Mouse (Mus musculus): ENCODE results near the gene Acvrl1.
"Not testable (repeated sequence)": the region's sequence is repeated elsewhere in the genome, so short reads cannot be mapped to it uniquely, and the experiment has no call there.

Gene Acvrl1

DNA sequence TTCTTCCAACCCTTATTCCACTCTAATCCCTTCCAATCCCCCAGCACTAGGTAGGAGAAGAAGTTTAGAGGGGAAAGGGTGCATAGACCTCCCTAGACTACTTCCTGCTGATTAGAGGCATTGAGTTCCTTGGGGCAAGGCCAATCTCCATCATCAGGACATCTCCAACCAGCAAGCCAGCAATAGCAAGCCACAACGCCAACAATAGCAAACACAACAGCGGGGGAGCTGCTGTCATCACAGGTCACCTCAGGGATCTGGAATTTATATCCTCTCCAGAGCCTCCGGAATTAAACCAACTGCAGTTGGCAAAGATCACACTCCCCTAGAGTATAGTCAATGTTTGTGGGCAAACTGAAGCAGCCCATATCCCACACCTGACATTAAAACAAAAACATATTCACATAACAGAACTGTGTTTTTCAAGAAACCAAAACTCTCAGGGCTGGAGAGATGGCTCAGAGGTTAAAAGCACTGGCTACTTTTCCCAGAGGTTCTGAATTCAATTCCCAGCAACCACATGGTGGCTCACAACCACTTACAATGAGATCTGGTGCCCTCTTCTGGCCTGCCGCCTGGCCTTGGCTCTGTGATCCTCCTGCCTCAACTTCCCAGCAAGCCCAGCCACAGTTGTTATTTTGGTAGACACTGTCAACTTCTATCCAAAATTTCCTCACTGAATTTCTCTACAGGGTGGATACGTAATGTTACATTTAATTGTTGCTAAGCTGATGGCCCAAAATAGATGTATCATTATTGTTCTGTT, 20.2 kb upstream of the Acvrl1 start:
- in situ Hi-C loops (cut with MboI), result no loop called here

DNA sequence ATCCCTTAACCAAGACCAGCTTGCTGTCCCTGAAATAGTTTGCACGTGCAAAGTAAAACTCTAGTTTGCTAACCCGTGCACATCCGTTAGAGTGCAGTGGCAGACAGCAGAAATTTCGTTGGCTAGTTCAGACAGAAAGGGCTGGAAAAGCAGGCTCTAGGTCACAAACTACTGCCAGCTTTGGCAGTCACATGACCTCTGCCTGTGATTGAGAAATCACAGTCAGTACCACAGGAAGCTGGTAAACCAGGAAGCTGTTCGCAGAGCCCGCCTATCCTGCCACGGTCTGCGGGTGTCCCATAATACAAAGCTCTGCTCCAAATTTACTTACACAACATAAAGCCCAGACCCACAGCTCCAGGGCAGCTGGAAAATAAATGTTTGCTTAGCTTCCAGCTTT, 15.1 kb upstream of the Acvrl1 start:
- in situ Hi-C loops (cut with MboI), result no loop called here

- in situ Hi-C loops (cut with MboI), result not testable (repeated sequence)
These were observed 14.5 kb upstream of the Acvrl1 start for GRCm38 (mm10) chr15:101113778-101114177.

DNA sequence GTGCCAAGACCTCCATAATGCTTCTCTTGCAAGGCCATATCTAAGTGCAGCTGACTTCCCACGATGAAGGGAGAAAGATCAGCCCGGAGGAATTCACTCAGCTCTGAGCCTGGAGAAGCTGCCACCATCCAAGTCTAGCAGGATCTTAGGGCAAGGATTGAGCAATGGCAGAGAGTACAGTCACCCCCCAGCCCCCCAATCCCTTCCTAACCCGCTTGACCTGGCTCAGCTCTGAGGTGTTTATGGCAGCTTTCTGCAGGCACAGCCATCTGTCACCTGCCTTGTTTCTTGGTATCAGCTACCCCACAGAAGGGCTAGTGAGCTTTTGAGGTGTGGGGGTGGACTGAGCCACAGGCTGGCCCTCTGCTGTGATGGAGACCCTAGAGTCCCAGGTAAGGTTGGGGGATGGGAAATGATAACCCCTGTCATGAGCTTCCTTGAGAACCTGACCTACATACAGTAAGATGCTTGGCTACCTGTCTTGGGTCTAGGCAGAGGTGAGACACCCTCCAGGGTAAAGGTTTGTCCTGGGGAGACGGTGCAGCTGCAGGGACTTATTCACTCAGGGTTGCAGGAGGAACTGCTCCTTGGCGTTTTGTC, 12.7 kb upstream of the Acvrl1 start, which contains the start of gene Ankrd33:
Gene Ankrd33 (plus strand): TSS at position 245 of the 600 bp plus-strand sequence.
- in situ Hi-C loops (cut with MboI), result no loop called here

DNA sequence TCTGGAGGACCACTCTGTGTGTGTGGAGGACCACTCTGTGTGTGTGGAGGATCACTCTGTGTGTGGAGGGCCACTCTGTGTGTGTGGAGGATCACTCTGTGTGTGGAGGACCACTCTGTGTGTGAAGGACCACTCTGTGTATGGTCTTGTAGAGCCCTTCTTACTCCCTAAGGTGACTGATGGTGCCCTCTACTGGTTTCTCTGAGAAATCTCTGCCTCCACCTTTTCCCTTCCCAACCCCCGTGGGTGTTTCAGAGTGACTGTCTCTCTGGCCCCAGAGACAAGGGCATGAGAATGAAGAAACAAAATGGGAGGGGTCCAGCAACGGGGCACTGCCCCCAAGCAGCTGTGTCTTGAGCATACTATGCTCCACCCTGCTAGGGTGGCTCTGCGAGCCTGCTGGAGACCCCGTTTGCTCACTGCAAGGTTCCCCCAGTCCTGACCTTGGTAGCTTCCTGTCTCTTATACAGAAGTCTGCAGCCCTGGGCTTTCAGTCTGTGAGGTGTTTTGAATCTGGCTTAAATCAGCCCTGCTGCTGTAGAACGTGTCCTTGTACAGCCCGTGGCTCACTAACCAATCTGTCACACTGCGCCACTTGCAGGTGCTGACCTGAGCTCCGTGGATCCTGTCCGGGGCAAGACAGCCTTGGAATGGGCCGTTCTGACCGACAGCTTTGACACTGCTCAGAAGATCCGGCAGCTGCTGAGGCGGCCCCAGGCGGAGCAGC, 9.8 kb upstream of the Acvrl1 start:
- in situ Hi-C loops (cut with MboI), result no loop called here

- in situ Hi-C loops (cut with MboI), result no loop called here
These were observed 6.7 kb upstream of the Acvrl1 start for GRCm38 (mm10) chr15:101121411-101122289.

- in situ Hi-C loops (cut with MboI), result no loop called here
These were observed 6.1 kb upstream of the Acvrl1 start for GRCm38 (mm10) chr15:101122290-101122589.

- in situ Hi-C loops (cut with MboI), result no loop called here
These were observed 5.1 kb upstream of the Acvrl1 start for GRCm38 (mm10) chr15:101123202-101123601.

- in situ Hi-C loops (cut with MboI), result no loop called here
These were observed 2.8 kb upstream of the Acvrl1 start for GRCm38 (mm10) chr15:101125561-101125960.

DNA sequence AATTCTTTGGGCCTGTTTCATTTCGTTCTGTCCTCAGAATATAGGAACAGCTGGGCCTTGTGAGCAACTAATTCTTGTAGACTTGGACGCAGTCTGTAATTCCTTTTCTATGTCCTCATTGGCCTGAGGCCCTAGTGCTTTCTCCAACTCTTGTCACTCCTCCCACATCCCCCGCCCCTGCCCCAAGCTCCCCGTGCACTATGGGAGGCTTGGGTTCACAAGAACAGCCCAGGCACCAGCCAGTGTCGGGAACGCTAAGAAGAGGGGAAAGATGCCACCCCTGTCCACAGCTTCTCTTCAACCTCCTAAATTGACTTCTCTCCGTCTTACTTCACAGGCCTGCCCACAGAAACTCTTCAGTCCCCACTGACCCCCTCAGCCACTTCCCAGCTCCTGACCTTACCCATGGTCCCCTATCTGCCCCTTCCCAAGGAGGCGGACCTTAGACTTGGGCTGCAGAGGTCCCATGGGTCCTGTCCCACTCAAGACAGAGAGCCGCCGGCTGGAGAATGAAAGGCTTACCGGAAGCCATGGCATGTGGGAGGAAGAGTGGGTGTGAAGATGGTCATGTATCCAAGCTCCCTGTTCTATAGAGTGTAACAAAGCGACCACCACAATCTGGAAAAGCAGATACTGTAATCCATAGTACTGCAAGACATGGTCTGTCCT, 1.3 kb upstream of the Acvrl1 start:
- in situ Hi-C loops (cut with MboI), result no loop called here

DNA sequence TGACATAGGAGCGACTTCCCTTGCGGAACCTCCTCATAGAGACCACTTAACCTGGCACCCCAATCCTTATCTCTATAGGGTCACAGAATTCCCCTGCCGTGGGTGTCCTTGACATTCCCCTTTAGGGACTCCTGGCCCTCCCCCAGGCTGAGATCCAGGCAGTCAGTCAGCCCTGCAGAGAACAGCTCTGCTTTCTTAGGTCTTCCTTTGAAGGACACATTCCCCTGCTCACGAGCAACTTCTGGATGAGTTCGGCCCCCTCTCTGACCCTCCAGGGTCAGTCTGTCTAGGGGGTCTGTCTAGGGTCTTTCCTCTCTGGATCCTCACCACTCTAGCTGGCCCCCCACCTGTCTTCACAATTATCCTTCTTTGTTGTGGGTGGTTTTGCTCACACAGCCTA, 1.1 kb downstream of the Acvrl1 start:
- in situ Hi-C loops (cut with MboI), result no loop called here

- in situ Hi-C loops (cut with MboI), result no loop called here
These were observed 3.2 kb downstream of the Acvrl1 start for GRCm38 (mm10) chr15:101131498-101131897.

GRCm38 (mm10) chr15:101132041-101132440, 3.7 kb downstream of the Acvrl1 start:
- in situ Hi-C loops (cut with MboI), result no loop called here

DNA sequence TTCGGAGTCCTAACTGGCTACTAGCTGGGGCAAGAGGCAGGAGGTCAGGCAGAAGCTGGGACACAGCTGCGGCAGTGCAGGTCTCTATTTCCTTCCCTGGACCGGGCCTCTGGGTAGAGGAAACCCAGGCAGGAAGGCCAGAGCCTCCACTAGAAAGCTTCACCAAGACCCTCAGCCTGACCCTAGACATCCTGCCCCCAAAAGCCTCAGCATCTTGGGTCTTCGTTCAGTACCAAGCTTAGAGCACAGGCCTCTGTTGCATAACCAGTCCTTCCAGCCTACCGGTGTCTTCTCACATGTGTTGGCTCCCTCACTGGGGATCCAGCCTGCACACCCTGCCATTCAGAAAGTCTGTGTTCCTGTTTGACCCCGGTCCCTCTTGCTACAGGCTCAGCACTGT, 4.4 kb downstream of the Acvrl1 start:
- in situ Hi-C loops (cut with MboI), result no loop called here

DNA sequence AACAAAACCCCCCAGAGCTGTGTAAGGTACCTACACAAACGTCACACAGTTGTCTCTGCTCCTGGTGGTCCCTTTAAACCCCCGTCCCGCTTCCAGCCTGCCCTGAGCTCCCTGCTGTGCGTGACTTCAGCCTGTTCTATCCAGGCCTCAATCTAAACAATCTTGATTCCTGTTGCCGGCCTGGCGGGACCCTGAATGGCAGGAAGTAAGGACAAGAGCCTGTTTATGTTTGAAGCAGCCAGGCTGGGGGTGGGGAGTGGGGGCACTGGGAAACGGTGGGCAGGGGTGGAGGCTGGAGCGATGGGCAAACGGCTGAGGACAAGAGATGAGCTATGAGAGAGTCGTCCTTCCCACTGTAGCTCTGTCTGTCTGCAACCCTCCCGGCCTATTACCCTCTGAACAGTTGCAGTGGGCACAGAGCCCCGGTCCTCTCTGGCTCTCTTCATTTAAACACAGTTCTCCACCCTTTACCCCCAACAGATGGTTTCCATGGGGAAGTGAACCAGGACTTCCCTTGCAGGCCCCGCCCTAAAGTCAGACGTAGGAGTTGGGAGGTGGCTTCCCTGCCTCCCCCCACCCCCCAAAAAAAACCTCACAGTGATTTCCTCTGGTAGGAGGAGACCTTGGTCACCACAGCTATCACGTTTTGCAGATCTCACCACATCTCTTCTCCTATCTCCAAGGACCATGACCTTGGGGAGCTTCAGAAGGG, 5.8 kb downstream of the Acvrl1 start:
- in situ Hi-C loops (cut with MboI), result no loop called here

DNA sequence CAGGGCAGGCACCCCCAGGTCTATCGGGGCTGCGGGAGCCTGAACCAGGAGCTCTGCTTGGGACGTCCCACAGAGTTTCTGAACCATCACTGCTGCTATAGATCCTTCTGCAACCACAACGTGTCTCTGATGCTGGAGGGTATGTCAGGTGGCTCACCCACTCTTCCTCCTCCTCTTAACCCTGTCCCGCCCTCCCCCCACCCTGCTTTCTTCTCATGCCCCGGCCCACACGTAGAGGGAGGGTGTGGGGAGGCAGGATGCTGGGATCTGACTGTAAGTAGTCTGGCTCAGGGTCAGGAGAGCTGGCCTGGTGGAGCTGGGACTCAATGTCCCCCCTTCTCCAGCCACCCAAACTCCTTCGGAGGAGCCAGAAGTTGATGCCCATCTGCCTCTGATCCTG, 7.1 kb downstream of the Acvrl1 start:
- in situ Hi-C loops (cut with MboI), result no loop called here

DNA sequence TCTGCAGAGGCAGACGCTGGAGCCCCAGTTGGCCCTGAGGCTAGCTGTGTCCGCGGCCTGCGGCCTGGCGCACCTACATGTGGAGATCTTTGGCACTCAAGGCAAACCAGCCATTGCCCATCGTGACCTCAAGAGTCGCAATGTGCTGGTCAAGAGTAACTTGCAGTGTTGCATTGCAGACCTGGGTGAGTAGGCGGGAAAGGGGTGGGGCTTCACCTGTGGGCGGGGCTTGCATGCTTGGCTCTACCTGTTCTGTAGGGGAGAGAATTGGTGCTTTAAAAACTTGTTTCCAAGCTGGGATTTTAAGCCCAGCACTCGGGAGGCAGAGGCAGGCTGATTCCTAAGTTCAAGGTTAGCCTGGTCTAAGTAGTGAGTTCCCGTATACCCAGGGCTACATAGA, 9.1 kb downstream of the Acvrl1 start:
- in situ Hi-C loops (cut with MboI), result no loop called here

- in situ Hi-C loops (cut with MboI), result no loop called here
These were observed 10.4 kb downstream of the Acvrl1 start for GRCm38 (mm10) chr15:101138675-101139074.

GRCm38 (mm10) chr15:101139885-101140284, 11.6 kb downstream of the Acvrl1 start:
- in situ Hi-C loops (cut with MboI), result no loop called here

DNA sequence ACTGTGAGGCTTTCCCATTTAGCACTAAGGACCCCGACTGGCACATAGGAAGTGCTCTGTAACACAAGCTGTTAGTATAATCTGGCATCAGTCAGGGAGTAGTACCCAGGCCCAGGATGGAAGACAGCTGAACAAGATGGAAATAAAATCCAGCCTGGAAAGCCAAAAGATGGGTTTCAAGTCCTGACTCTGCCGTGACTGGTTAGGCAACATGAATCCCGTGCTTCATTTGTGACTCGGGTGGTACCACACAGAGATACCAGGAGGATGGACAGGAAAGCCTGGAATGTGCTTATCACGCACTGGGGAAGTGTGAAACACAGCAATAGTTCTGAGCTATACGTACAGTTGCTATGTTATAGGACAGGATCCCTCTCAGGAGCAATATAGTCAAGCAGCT, 12.3 kb downstream of the Acvrl1 start:
- in situ Hi-C loops (cut with MboI), result no loop called here

DNA sequence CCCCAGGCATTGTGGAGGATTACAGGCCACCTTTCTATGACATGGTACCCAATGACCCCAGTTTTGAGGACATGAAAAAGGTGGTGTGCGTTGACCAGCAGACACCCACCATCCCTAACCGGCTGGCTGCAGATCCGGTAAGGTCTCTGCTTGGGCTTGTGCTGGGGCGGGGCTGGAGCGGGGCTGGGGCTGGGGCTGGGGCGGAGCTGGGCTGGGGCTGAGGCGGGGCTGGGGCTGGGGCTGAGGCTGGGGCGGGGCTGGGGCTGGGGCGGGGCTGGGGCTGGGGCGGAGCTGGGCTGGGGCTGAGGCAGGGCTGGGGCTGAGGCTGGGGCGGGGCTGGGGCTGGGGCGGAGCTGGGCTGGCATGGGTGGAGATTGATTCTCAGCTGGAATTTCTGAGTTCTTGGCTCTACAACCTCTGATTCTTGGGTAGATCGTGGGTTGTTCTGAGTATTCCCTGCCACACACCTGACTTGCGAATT, 12.8 kb downstream of the Acvrl1 start:
- in situ Hi-C loops (cut with MboI), result no loop called here

All from mature B cell (primary cell).